Mouse (Mus musculus) heart, adult 18-20 months (tissue): ENCODE measurements around the gene Dcun1d4. TPM values are rescaled to one million over a fixed set of nuclear protein-coding genes. Genes with fewer than 3 reads are reported as not detected.

Experiments
- DNase-seq, 2 experiments: peaks; one replicate each; pipeline ENCODE4 v3.0.0; 2021 to 2022; ENCODE audit warnings: mixed read lengths in 1 of 2
- total RNA-seq, 2 experiments: library from RNA; stranded (reverse); gene quantifications; 2 replicates each; pipeline ENCODE4 v1.2.3; 2021

Gene Dcun1d4
- total RNA-seq, 2 experiments from 2014 or later: 16.3 to 18.8 TPM

DNA sequence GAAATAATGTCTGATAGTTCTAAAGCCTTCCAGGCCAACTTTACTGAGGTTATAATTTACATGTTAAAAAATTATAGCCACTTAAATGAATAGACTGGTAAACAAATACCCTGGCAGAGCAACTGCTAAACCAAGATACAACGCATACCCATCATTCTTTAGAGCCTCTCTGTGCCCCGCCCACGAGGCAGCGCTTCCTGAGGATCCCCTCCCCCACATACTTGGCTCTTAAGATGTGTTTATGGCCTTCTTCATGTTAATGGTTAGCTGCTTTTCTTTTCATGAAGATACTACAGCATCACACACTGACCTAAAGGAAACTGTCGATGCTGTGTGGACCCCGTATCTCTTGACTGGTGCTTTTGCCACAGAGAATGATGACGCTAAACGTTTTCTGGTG, 17.8 kb downstream of the Dcun1d4 start:
- no peak for DNase-seq

GRCm38 (mm10) chr5:73500867-73501440, 20.2 kb downstream of the Dcun1d4 start:
- no peak for DNase-seq

GRCm38 (mm10) chr5:73502422-73502821, 21.6 kb downstream of the Dcun1d4 start:
- DNase-seq: no peak

GRCm38 (mm10) chr5:73503015-73503757, 22.4 kb downstream of the Dcun1d4 start:
- no peak for DNase-seq

DNA sequence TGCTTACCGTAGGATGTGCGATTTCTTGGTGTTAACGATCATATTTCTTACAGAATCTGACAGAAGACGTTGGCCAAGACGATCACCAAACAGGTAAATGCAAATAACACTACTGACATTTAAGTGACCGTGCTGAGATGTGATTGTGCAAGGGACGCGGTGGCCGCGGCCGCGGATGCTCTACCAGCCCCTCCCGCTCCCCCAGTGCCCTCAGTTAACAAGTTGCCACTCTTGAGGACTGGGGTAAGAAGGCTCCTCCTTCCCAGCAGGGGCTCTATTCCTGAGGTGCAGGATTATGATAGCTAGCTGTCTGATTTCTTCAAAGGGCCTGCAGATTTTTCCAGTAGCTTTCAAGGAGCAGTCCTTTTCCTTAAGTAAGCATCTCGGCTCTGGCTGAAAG, 30.3 kb downstream of the Dcun1d4 start:
- DNase-seq: no peak

- no peak for DNase-seq
Observed at GRCm38 (mm10) chr5:73512241-73512640, 31.4 kb downstream of the Dcun1d4 start.

DNA sequence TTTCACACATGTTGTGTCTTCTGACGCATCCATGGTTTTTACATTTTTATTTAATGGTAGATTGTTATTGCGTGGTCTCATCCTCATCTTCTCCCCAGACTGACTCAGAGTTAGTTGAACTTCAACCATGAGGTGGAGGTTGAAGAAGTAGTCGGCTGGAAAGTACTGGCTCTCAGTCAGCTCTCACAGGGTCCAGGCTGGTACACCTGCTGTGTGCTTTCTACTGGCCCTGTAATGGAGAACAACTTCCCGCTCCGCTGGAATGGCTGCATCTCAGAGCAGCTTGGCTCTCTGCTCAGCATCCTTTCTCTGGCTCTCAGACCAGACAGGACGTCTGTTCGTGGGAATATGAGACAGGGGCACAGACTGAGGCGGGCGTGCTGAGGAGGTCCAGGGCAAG, 31.9 kb downstream of the Dcun1d4 start:
- DNase-seq: no peak

DNA sequence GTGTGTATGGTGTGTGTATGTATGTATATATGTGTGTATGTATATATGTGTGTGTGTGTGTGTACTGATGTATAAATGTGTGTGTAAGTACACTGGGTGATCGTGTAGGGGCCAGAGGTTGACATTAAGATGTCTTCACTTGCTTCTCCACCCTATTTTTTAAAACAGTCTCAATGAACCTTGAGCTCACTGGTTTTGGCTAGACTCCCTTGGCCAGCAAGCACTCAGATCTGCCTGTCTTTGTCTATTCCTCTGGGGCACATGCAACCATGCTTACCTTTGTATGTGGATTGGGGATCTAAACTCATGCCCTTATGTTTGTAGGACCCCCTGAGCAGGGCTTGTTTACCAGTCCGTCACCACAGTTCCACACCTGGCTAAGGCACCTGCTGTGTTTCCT, 33.4 kb downstream of the Dcun1d4 start:
- no peak for DNase-seq

DNA sequence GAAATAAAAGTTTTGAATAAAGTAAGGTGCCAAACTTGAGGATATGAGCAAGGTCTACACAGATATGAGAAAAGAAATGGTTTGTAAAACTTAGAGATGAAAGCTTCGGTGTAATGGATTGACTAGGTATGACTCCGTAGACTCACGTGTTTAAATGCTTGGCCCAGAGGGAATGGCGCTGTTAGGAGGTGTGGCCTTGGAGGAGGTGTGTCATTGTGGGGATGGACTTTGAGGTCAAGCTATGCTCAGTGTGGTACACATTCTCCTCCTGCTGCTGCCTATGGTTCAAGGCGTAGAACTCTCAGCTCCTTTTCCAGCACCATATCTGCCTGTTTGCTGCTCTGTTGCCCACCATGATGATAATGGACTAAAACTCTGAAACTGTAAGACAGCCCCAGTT, 36.5 kb downstream of the Dcun1d4 start:
- no peak for DNase-seq

- DNase-seq: peak; percentile 25 to 54
Observed at GRCm38 (mm10) chr5:73518424-73519211, 37.8 kb downstream of the Dcun1d4 start.

- DNase-seq: no peak
Observed at GRCm38 (mm10) chr5:73520787-73521186, 40.0 kb downstream of the Dcun1d4 start.

DNA sequence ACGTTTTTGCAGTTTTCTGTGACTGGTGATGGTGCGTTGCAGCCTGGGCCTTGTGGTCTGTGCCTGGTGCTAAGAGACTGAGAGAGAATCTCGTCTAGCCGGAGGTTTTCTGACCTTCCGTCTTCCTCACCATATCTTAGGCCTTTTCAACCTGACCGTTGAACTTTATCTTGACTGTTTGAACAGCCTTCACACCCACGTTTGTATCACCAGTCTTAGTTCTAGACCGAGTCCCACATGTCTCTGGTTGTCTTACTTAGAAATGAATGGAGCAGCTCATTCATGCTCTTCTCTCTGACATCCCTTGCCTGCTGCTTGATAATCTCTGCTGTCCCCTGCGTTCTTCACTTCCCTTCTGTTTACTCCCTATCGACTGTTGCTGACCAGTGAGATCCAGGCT, 42.4 kb downstream of the Dcun1d4 start:
- no peak for DNase-seq

DNA sequence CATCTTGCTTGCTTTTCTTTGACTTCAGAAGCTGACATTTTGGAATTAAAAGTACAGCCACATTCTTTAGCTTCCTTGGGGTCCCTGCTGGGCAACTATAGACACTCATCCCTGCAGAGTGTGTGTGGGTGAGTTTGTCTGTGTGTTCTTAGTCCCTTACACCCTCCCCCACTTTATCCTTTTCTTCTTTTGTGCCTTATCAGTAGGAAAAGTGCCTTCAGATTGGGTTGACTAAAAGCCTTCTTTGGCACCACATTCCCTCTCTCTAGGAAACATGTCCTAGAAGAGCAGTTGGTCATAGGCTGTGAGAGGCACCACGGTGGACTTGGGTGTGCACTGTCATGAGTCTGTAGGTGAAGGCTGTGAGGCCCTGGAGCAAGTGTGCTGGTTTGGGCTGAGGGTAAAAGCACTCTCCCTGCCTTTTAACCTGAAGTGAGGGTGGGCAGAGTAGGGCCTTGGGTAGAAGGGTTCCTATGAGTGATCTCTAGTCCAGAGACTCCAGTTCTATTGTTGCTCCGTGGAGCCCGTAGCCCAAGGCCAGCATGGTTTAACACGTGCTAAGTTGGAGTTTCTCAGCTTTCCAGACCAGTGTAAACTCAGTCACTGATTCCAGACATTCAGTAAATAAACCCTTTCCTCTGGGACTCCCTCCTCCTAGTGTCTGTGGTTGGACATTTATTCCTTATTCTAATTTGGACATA, 43.6 kb downstream of the Dcun1d4 start:
- DNase-seq: no peak

- DNase-seq: no peak
Observed at GRCm38 (mm10) chr5:73532222-73532621, 51.4 kb downstream of the Dcun1d4 start.

DNA sequence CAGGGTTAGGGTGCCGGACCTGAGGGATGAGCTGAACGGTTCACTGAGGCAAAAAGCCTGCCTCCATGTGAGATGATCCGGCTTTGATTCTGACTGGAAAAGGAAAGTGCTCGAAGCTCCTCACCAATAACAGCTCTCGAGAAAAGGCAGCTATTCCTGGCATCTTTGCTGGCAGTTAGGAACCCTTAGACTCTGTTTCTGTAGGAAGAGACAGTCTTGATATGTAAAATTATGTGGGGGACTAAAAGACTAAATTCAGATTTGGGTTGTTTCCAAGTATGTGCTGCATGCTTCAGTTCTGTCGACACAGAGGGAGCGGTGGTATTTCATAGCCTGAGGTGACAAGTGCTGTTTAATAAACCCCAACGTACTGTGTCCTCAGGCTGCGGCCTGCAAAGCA, 52.1 kb downstream of the Dcun1d4 start:
- DNase-seq: no peak

DNA sequence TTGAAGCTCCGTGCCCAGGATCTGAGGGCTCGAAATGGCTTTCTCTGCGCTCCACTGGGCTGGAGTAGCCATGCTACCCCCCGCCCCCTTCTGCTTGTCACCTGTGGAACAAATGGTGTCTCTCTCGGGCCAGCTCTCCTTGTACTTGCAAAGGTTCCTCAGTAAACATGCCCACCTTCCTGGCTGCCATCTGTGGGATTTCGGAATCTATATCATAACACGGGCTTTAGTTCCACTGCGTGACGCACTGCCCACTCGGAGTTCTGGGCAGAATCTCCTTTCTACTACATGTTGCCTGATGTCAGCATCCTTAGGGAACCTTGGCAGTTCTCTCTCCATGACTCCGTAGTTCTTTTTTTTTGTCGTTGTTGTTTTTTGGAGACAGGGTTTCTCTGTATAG, 56.9 kb downstream of the Dcun1d4 start:
- DNase-seq: no peak

- DNase-seq: no peak
Observed at GRCm38 (mm10) chr5:73538586-73539298, 57.9 kb downstream of the Dcun1d4 start.

- peak; percentile 45 to 62 for DNase-seq
Observed at GRCm38 (mm10) chr5:73539848-73540510, 59.2 kb downstream of the Dcun1d4 start.

DNA sequence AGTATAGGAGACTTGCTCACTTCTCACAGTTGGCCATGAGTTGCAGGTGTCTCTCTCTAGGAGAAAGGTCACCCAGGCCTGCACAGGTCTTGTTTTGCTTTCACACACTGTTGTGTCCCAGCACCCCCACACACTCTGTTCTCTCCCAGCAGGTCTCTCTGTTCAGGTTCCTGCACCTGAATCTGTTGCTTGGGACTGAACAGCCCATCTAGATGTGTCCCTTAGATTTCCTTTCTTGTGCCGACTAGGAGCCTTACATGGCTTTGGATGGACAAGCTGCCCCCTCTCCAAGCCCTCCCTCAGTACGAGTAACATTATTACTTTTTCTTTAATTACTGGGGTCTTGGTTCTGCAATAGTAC, 59.7 kb downstream of the Dcun1d4 start:
- DNase-seq: no peak

GRCm38 (mm10) chr5:73544111-73544753, 63.4 kb downstream of the Dcun1d4 start:
- DNase-seq: peak in 1 of 2 experiments; percentile 12

DNA sequence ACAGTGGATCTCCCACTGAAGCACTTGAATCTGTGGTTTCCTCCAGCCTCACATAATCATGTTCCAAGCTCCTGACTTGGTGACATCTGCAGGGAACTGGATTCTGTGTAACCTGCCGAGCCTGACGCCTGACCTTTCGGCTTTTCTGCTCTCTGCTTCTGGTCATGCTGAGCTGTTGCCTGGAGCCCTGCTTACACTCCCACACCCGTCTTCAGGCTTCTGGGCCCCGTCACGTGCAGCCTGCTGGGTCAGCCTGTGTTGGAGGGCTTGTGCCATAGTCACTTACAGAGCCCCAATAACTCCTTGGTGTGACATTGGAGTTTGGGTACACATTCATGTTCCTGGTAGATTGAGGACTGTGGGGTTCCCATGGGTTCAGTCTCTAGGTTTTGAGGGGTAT, 64.8 kb downstream of the Dcun1d4 start:
- DNase-seq: no peak
